Mouse (Mus musculus) small intestine, adult 2 months (tissue): ENCODE measurements at regions not wholly inside any gene's neighbourhood (a gene's known extent, or its start where the extent isn't known, plus 50 kb on each side); places are given as distances from the start of the nearest gene placed in this dataset.

Experiments
- CTCF ChIP-seq: fragments of 200-500 bp; IDR thresholded peaks from 2 replicates; pipeline ENCODE4 v1.5.1; 2012; ENCODE audit warnings: low read depth, mild to moderate bottlenecking, control low read depth, inconsistent platforms, low read length, moderate library complexity, mixed read lengths; ENCODE audit not compliant: insufficient replicate concordance, insufficient read length; ENCODE audit errors: extremely low read depth
- POLR2A ChIP-seq: fragments of 200-500 bp; IDR thresholded peaks from 2 replicates; pipeline ENCODE4 v1.6.1; 2012; ENCODE audit warnings: low read depth, mild to moderate bottlenecking, control low read depth, inconsistent platforms, low read length, moderate library complexity

DNA sequence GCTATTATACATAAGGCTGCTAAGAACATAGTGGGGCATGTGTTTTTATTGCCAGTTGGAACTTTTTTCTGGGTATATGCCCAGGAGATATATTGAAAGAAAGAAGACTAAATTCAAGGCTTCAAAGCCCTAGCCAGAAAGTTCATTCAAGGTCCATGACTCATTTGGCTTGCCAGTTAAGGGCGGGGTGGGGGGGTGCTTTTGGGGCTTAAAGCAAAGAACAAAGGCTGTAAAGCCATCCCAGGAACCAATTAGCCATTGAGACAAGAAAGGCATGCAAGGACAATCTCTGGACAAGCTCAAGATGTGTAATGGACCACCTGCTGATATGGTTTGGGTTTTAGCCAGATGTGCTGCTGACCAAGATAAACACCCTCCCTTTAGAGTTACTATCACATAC is 386.7 kb upstream of the Rarb start:
- TF ChIP-seq CTCF (no peak), POLR2A (no peak)
